Mouse (Mus musculus) kidney, adult 2 months (tissue): ENCODE data around the gene Psmc5. TPM values are rescaled to one million over a fixed set of nuclear protein-coding genes. Genes with fewer than 3 reads are reported as not detected.
A peak's percentile ranks its signal among the peaks of the same experiment; 100 is the strongest.

ENCODE experiments used
- DNase-seq: peaks from one replicate; pipeline ENCODE4 v3.0.0; 2021
- H3K27ac ChIP-seq: fragments of 200-500 bp; 2 replicates; pipeline ENCODE4 v1.5.1; 2012; ENCODE audit warnings: low read depth, low read length, control low read depth, inconsistent platforms; ENCODE audit not compliant: insufficient read depth
- H3K27me3 ChIP-seq: fragments of 200-500 bp; replicated peaks from 2 replicates; pipeline ENCODE4 v1.6.1; 2012; ENCODE audit warnings: mild to moderate bottlenecking, moderate library complexity, low read length, inconsistent platforms; ENCODE audit not compliant: control insufficient read depth, insufficient read depth
- H3K36me3 ChIP-seq: fragments of 200-500 bp; 2 replicates; pipeline ENCODE4 v1.6.1; 2012; ENCODE audit warnings: mild to moderate bottlenecking, moderate library complexity, low read length, inconsistent platforms; ENCODE audit not compliant: control insufficient read depth, insufficient read depth
- H3K4me1 ChIP-seq: fragments of 200-500 bp; 2 replicates; pipeline ENCODE4 v1.6.1; 2011; ENCODE audit warnings: low read length; ENCODE audit not compliant: control insufficient read depth, insufficient read depth
- H3K4me3 ChIP-seq: fragments of 200-500 bp; 2 replicates; pipeline ENCODE4 v1.5.1; 2011; ENCODE audit warnings: mild to moderate bottlenecking, low read depth, low read length, control low read depth; ENCODE audit not compliant: insufficient read depth
- CTCF ChIP-seq: fragments of 200-500 bp; conservative IDR thresholded peaks from 2 replicates; pipeline ENCODE4 v1.5.1; 2011; ENCODE audit warnings: low read depth, mild to moderate bottlenecking, control low read depth, low read length, moderate library complexity, mixed read lengths; ENCODE audit not compliant: insufficient read depth, insufficient read length
- POLR2A ChIP-seq: fragments of 200-500 bp; IDR thresholded peaks from one replicate; pipeline ENCODE4 v1.6.1; 2011; ENCODE audit warnings: low read depth, low read length, control low read depth
- WGBS: fragments of 180-500 bp; shearing (Covaris S2); methylation state at CpG from one replicate; pipeline ENCODE4 v1.1.7; 2018; 5-methylcytosine and 5-hydroxymethylcytosine counted together
- polyA plus RNA-seq: library from polyadenylated mRNA; depleted of rRNA; stranded (reverse); fragments of >200 nt; gene quantifications from 2 replicates; pipeline ENCODE4 v1.2.3, GENCODE M21; 2012

Psmc5 gene
- polyA plus RNA-seq, 1 experiment, result 66.9 TPM

DNA sequence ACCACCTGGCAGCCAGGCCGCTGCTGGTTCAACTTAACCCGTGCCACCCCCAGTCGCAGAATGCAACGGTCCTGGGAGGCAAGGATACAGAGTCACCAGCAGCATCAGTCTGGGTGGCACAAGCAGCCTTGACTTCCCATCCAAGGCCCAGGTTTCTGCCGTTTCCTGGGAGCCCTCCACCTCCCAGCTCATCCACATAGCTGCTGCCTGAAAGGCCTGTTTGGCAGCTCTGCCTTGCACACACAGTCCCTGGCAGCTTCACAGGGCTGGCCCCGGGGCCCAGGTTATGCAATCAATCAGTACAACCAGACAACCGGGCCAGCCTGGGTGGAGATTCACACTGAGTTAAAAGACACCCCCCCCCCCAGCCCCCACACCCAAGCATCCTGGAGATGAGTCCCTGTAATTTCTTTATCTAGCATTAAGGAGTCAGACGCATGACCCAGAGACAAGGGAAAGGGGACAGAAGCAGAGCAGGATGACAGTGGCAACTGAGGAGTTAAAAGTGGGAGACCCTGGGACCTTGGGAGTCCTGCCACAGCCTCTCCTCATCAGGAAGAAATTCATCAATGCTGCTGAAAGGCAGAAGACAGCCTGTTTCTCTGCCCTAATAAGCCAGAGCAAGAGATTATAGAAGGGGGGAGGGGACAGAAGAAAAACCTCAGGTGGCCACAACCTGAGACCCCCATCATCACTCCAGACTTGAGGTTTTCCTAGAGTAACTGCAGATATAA, 12.5 kb downstream of the Psmc5 start:
- WGBS, result 39% methylated on average over 8 of the region's 8 CpGs
- DNase-seq, result peak; percentile 87

DNA sequence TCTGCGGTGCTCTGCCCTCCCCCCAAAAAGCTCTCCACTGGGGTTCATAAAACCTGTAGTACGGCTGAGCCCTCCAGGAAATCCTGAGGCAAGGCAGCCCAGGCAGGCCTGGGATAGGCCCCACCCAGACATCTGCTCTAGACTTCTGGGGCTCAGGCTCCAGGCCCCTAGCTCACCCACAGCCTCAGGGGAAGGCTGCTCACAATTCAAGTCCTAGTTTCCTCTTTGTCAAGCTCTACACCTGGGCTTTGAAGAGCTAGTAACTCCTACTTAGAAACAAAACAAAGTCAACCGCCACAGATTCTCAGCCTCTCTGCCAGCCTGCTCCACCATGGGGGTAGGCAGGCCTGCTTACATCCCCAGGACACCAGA, 13.1 kb downstream of the Psmc5 start:
- H3K4me1 ChIP-seq, result peaks cover 39% of the 10 kb centered on the region
- H3K36me3 ChIP-seq, result peaks cover 11% of the 10 kb centered on the region
- TF ChIP-seq POLR2A, result no peak
- TF ChIP-seq CTCF, result no peak
- DNase-seq, result peak; percentile 40
- WGBS, result 29% methylated on average over 3 of the region's 3 CpGs
- no peak overlapping the region for H3K4me3 ChIP-seq
- H3K27ac ChIP-seq, result peak overlapping the region; percentile 54
- no peaks in the 10 kb centered on the region for H3K27me3 ChIP-seq

More for the DNA sequence above, 12.5 kb downstream of the Psmc5 start:
- H3K36me3 ChIP-seq, result peaks cover 11% of the 10 kb centered on the region
- H3K27me3 ChIP-seq, result no peaks in the 10 kb centered on the region
- H3K4me1 ChIP-seq, result peaks cover 39% of the 10 kb centered on the region
- no peak for TF ChIP-seq CTCF
- no peak for TF ChIP-seq POLR2A
- peak overlapping the region; percentile 61 for H3K27ac ChIP-seq
- no peak overlapping the region for H3K4me3 ChIP-seq

DNA sequence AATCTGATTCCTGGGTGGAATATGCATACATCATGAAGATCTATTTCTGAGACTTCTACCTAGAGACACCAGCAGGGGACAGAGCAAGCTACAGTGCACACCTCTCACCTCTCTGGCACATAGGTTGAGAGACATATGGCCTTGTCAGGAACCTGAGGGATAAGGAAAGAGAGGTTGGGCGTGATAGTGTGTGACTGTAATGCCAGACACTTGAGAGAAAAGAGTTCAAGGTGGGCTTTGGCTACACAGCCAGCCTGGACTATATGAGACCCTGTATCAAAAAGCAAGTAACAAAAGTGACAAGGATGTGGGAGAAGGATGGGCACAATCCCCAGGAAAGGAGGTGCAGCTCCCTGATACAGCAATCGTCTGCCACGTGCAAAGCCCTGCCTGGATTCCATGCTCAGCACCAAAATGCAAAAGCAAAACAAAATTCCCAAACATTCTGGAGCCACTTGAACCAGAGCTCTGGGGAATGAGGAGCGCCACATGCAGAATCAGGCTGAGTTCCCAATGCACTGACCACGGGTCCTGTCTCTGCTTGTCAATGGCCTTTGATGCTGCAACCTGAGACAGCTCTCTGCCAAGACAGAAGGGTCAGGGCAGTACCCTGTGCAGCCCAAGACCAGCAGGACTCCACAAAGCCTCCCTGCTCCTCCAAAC, 15.3 kb downstream of the Psmc5 start:
- peak overlapping the region; percentile 74 for H3K4me3 ChIP-seq
- peak overlapping the region; percentile 75 for H3K27ac ChIP-seq
- H3K4me1 ChIP-seq, result peaks cover 41% of the 10 kb centered on the region
- H3K27me3 ChIP-seq, result no peaks in the 10 kb centered on the region
- WGBS, result 16% methylated on average over 5 of the region's 5 CpGs
- peak; percentile 29 for DNase-seq
- H3K36me3 ChIP-seq, result peaks cover 4% of the 10 kb centered on the region
- TF ChIP-seq POLR2A (no peak), CTCF (no peak)

DNA sequence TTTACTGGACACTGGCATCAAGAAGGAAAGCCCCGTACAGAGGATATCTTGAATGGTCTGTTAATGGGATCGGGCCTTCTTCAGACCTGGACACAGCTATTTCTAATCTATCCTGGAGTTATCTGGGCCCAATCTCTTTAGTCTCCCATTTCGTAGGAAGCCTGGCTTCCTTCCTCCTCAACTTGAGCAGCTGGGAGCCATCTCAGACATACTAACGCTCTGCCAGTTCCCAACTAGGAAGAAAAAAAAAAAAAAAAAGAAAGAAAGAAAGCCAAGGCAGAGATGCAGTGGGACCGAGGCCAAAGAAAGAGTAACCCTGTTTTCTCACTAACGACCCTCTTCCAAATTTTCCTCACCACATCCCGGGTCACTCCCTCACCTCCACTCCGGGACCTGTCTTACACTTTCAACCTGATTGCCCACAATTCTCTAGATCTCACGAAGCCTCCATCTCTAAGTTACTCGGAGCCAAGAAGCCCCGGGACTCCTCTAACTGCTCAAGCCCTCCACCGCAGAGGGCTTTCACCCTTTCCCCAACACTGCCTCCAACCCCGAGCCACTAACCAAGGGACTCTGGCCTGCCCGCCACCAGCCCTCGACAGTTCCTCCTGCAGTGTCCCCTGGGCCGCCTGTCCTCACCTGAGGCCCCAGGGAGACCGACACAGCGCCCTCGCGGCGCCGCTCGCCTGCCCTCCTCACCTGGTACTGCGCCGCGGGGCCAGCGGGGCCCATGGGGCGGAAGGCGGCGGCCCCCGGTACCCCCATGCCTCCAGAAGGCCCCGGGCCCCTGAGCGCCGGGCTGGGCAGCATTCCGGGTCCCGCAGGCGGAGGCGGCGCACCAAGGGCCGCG, 16.1 kb downstream of the Psmc5 start:
- Histone ChIP-seq H3K27me3 (no peaks in the 10 kb centered on the region), H3K4me1 (peaks cover 40% of the 10 kb centered on the region), H3K4me3 (peak overlapping the region; percentile 74), H3K27ac (peak overlapping the region; percentile 75), H3K36me3 (no peaks in the 10 kb centered on the region; the same call in 1 of the 2 replicates)
- TF ChIP-seq CTCF (no peak), POLR2A (no peak)
- DNase-seq, result peak; percentile 63
- 1% methylated on average over 41 of the region's 41 CpGs for WGBS

DNA sequence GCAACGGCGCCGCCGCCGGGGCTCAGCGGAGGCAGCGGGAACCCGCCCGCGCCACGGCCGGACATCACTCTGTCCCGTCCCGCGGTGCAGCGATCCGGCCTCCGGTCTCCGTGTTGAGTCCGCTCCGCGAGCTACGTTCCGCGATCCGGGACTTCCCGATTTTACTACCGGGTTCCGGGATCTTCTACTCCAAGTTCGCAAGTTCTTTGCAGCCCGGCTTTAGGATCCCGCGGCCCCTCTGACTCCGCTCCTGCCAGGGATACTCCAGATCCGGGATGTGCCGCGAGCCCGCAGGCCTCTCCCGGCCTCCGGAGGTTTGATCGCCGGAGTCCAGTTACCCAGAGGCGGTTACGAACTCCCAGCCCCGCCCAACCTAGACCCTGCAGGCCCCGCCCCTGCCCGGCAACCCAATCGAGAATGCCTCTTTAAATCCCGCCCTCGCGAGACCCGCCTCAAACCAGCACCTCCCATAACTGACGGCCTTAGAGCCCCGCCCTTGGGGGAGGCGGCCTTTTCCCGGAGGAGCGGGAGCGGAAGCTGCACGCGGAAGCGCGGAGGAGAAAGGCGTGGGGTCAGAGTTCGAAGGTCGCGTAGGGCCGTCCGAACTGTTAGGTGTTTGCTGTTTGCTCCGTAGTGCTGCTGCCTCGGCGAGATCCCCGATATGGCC, 16.8 kb downstream of the Psmc5 start, which contains the start of gene Smarcd2:
Smarcd2 (minus strand) TSS at position 329 of the 667 bp plus-strand sequence.
- TF ChIP-seq POLR2A (peak; percentile 75), CTCF (no peak)
- peak within 1 kb of the TSS; percentile 75 for H3K27ac ChIP-seq
- WGBS, result under 1% methylated on average over 72 of the region's 72 CpGs
- H3K27me3 ChIP-seq, result no peaks in the 10 kb centered on the region
- peak; percentile 100 for DNase-seq
- H3K4me1 ChIP-seq, result peaks cover 33% of the 10 kb centered on the region
- H3K4me3 ChIP-seq, result peak within 1 kb of the TSS; percentile 74
- no peaks in the 10 kb centered on the region for H3K36me3 ChIP-seq

DNA sequence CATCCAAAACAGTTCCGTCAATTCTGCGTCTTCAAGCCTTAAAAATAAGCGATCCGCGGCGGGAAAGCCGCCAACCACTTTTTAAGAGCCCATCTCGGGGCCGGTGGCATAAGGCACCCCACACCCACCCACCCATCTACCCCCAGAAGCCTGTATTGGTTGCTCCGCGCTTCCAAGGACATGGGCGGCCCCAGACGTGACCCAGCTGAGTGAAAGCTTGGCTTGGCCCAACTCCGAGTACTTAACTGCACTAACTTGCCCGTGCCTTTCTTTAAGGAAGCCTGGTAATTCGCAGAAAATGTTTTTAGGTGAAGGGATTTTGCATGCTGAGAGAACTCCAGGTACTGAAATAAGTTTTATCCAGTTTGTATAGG, 17.3 kb downstream of the Psmc5 start:
- Histone ChIP-seq H3K36me3 (no peaks in the 10 kb centered on the region), H3K27me3 (no peaks in the 10 kb centered on the region), H3K4me3 (peak overlapping the region; percentile 58), H3K27ac (peak overlapping the region; percentile 63), H3K4me1 (peaks cover 28% of the 10 kb centered on the region)
- DNase-seq, result no peak
- 6% methylated on average over 16 of the region's 16 CpGs for WGBS
- TF ChIP-seq CTCF (no peak), POLR2A (no peak)

DNA sequence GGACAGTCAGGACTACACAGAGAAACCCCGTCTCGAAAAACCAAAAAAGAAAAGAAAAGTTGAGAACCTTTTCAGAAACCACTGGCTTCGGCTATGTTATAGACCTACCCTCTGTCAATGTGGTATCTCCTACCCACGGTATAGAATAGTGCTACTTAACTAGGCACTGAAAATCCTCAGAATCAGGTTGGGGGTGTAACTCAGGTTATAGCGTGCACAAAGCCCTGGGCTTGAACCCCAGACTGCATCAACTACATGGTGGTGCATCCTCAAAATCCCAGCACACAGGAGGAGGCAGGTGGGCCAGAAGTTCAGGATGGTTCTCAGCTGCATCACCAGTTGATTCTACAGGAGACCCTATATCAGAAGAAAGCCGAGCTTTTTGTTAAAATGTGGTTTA, 17.9 kb downstream of the Psmc5 start:
- 93% methylated on average over 6 of the region's 6 CpGs for WGBS
- Histone ChIP-seq H3K4me1 (peaks cover 23% of the 10 kb centered on the region), H3K27me3 (no peaks in the 10 kb centered on the region), H3K27ac (no peak overlapping the region), H3K36me3 (no peaks in the 10 kb centered on the region), H3K4me3 (no peak overlapping the region)
- no peak for TF ChIP-seq CTCF
- no peak for TF ChIP-seq POLR2A
- DNase-seq, result no peak
